Mouse (Mus musculus) lung, embryonic 16.5 days (tissue): ENCODE measurements at regions not wholly inside any gene's neighbourhood (a gene's known extent, or its start where the extent isn't known, plus 50 kb on each side); places are given as distances from the start of the nearest gene placed in this dataset.

ENCODE experiments used
- ATAC-seq: fragments of 200-750 bp; cut with Nextera tagmentation; 2 replicates; pipeline ENCODE4 v1.8.0; 2017; ENCODE audit warnings: low read depth, mild to moderate bottlenecking, moderate library complexity
- H3K27ac ChIP-seq: fragments of 300-500 bp; sonication (generic); 2 replicates; pipeline ENCODE4 v1.5.1; 2014; ENCODE audit warnings: mild to moderate bottlenecking, control low read depth, low read length
- H3K27me3 ChIP-seq: fragments of 300-500 bp; sonication (generic); 2 replicates; pipeline ENCODE4 v1.6.1; 2014; ENCODE audit warnings: low read depth, low read length, mixed read lengths; ENCODE audit not compliant: control insufficient read depth, insufficient read depth
- H3K36me3 ChIP-seq: fragments of 300-500 bp; sonication (generic); 2 replicates; pipeline ENCODE4 v1.6.1; 2014; ENCODE audit warnings: low read length; ENCODE audit not compliant: control insufficient read depth, insufficient read depth
- H3K4me1 ChIP-seq: fragments of 300-500 bp; sonication (generic); replicated peaks from 2 replicates; pipeline ENCODE4 v1.6.1; 2014; ENCODE audit warnings: low read length, mixed read lengths; ENCODE audit not compliant: control insufficient read depth, insufficient read depth
- H3K4me2 ChIP-seq: fragments of 300-500 bp; sonication (generic); 2 replicates; pipeline ENCODE4 v1.6.1; 2014; ENCODE audit warnings: low read depth, low read length, control low read depth
- H3K4me3 ChIP-seq: fragments of 300-500 bp; sonication (generic); 2 replicates; pipeline ENCODE4 v1.5.1; 2014; ENCODE audit warnings: mild to moderate bottlenecking, low read length, control low read depth
- H3K9ac ChIP-seq: fragments of 300-500 bp; sonication (generic); 2 replicates; pipeline ENCODE4 v1.6.1; 2014; ENCODE audit warnings: low read length, control low read depth
- H3K9me3 ChIP-seq: fragments of 300-500 bp; sonication (generic); 2 replicates; pipeline ENCODE4 v1.6.1; 2016; ENCODE audit warnings: low read length; ENCODE audit not compliant: control insufficient read depth
- WGBS: fragments of 180-500 bp; shearing (Covaris S2); extraction: QIAGEN DNeasy Blood & Tissue Kit; methylation state at CpG from one replicate; pipeline ENCODE4 v1.1.7; 2014; 5-methylcytosine and 5-hydroxymethylcytosine counted together

- Histone ChIP-seq H3K4me2 (no peak overlapping the region), H3K27me3 (no peaks in the 10 kb centered on the region), H3K9me3 (no peaks in the 10 kb centered on the region), H3K4me3 (no peak overlapping the region), H3K36me3 (no peaks in the 10 kb centered on the region), H3K27ac (no peak overlapping the region), H3K9ac (no peak overlapping the region), H3K4me1 (no peaks in the 10 kb centered on the region)
- ATAC-seq, result no peak
- WGBS, result 46% methylated on average over 2 of the region's 2 CpGs
Observed at GRCm38 (mm10) chr11:17842642-17843041, 111.0 kb downstream of the Etaa1 start.

- H3K9ac ChIP-seq, result no peak overlapping the region
Observed at GRCm38 (mm10) chr11:17852405-17852804, 101.3 kb downstream of the Etaa1 start.

GRCm38 (mm10) chr11:17853246-17853804 lies 100.3 kb downstream of the Etaa1 start:
- H3K4me2 ChIP-seq, result no peak overlapping the region
- 77% methylated on average over 8 of the region's 8 CpGs for WGBS
- no peaks in the 10 kb centered on the region for H3K9me3 ChIP-seq
- H3K27ac ChIP-seq, result no peak overlapping the region
- no peak overlapping the region for H3K9ac ChIP-seq
- H3K4me3 ChIP-seq, result no peak overlapping the region
- no peaks in the 10 kb centered on the region for H3K27me3 ChIP-seq
- no peak for ATAC-seq
- H3K4me1 ChIP-seq, result no peaks in the 10 kb centered on the region
- no peaks in the 10 kb centered on the region for H3K36me3 ChIP-seq

More at GRCm38 (mm10) chr11:17852405-17852804, 101.3 kb downstream of the Etaa1 start:
- Histone ChIP-seq H3K36me3 (no peaks in the 10 kb centered on the region), H3K9me3 (no peaks in the 10 kb centered on the region), H3K4me3 (no peak overlapping the region), H3K4me2 (no peak overlapping the region), H3K4me1 (no peaks in the 10 kb centered on the region), H3K27me3 (no peaks in the 10 kb centered on the region), H3K27ac (no peak overlapping the region)
- ATAC-seq, result no peak
- WGBS, result 49% methylated on average over 7 of the region's 7 CpGs

GRCm38 (mm10) chr11:17853832-17854231 lies 99.8 kb downstream of the Etaa1 start:
- H3K9me3 ChIP-seq, result no peaks in the 10 kb centered on the region
- no peak overlapping the region for H3K4me3 ChIP-seq
- no peak overlapping the region for H3K9ac ChIP-seq
- H3K27ac ChIP-seq, result no peak overlapping the region
- no peak overlapping the region for H3K4me2 ChIP-seq
- WGBS, result 60% methylated on average over 3 of the region's 3 CpGs
- no peak for ATAC-seq
- H3K27me3 ChIP-seq, result no peaks in the 10 kb centered on the region
- no peaks in the 10 kb centered on the region for H3K36me3 ChIP-seq
- H3K4me1 ChIP-seq, result peaks cover 1% of the 10 kb centered on the region

GRCm38 (mm10) chr11:17859364-17860131 lies 94.1 kb downstream of the Etaa1 start:
- H3K4me1 ChIP-seq, result peaks cover 5% of the 10 kb centered on the region
- no peaks in the 10 kb centered on the region for H3K36me3 ChIP-seq
- H3K4me2 ChIP-seq, result no peak overlapping the region; the same call in 1 of the 2 replicates
- WGBS, result 14% methylated on average over 9 of the region's 9 CpGs
- H3K4me3 ChIP-seq, result no peak overlapping the region
- peak; percentile 98 for ATAC-seq
- H3K27me3 ChIP-seq, result no peaks in the 10 kb centered on the region
- peak overlapping the region; percentile 79 for H3K27ac ChIP-seq
- no peak overlapping the region for H3K9ac ChIP-seq
- no peaks in the 10 kb centered on the region for H3K9me3 ChIP-seq

- ATAC-seq, result peak; percentile 87
Observed at GRCm38 (mm10) chr11:17864833-17865397, 88.8 kb downstream of the Etaa1 start.

GRCm38 (mm10) chr11:17870690-17871089 lies 83.0 kb downstream of the Etaa1 start:
- Histone ChIP-seq H3K9me3 (no peaks in the 10 kb centered on the region), H3K4me2 (no peak overlapping the region), H3K27ac (no peak overlapping the region), H3K36me3 (no peaks in the 10 kb centered on the region), H3K9ac (no peak overlapping the region), H3K4me1 (no peaks in the 10 kb centered on the region), H3K27me3 (no peaks in the 10 kb centered on the region), H3K4me3 (no peak overlapping the region)
- 76% methylated on average over 2 of the region's 2 CpGs for WGBS
- no peak for ATAC-seq

More at GRCm38 (mm10) chr11:17864833-17865397, 88.8 kb downstream of the Etaa1 start:
- Histone ChIP-seq H3K4me2 (no peak overlapping the region), H3K4me1 (0 out of 2 replicates have a peak, but pooled peaks cover 4% of the 10 kb centered on the region), H3K27me3 (no peaks in the 10 kb centered on the region), H3K27ac (no peak overlapping the region), H3K4me3 (no peak overlapping the region), H3K36me3 (no peaks in the 10 kb centered on the region), H3K9ac (no peak overlapping the region), H3K9me3 (no peaks in the 10 kb centered on the region)
- WGBS, result 16% methylated on average over 4 of the region's 4 CpGs

- ATAC-seq, result no peak
- no peak overlapping the region for H3K4me3 ChIP-seq
- 58% methylated on average over 7 of the region's 7 CpGs for WGBS
Observed at GRCm38 (mm10) chr11:17871920-17872319, 81.8 kb downstream of the Etaa1 start.

GRCm38 (mm10) chr11:17883276-17883675 lies 70.4 kb downstream of the Etaa1 start:
- H3K27me3 ChIP-seq, result no peaks in the 10 kb centered on the region
- H3K9me3 ChIP-seq, result no peaks in the 10 kb centered on the region
- WGBS, result 57% methylated on average over 1 of the region's 1 CpGs
- ATAC-seq, result no peak
- H3K36me3 ChIP-seq, result no peaks in the 10 kb centered on the region
- H3K9ac ChIP-seq, result no peak overlapping the region
- no peak overlapping the region for H3K27ac ChIP-seq
- no peak overlapping the region for H3K4me3 ChIP-seq
- H3K4me1 ChIP-seq, result no peaks in the 10 kb centered on the region
- H3K4me2 ChIP-seq, result no peak overlapping the region

More at GRCm38 (mm10) chr11:17871920-17872319, 81.8 kb downstream of the Etaa1 start:
- Histone ChIP-seq H3K27ac (no peak overlapping the region), H3K4me2 (no peak overlapping the region), H3K9ac (no peak overlapping the region), H3K9me3 (no peaks in the 10 kb centered on the region), H3K36me3 (no peaks in the 10 kb centered on the region), H3K27me3 (no peaks in the 10 kb centered on the region), H3K4me1 (no peaks in the 10 kb centered on the region)
